Mouse (Mus musculus) liver, embryonic 13.5 days (tissue): ENCODE measurements around the gene Rpl36a. TPM values are rescaled to one million over a fixed set of nuclear protein-coding genes. Genes with fewer than 3 reads are reported as not detected.

Experiments used
- ATAC-seq: fragments of 200-750 bp; cut with Nextera tagmentation; 2 replicates; pipeline ENCODE4 v1.8.0; 2017; ENCODE audit warnings: low read depth, mild to moderate bottlenecking, moderate number of reproducible peaks, moderate library complexity
- DNase-seq: peaks from one replicate; pipeline ENCODE4 v3.0.0; 2022
- H3K27ac ChIP-seq: fragments of 300-500 bp; sonication (generic); 2 replicates; pipeline ENCODE4 v1.5.1; 2015; ENCODE audit warnings: moderate library complexity, mild to moderate bottlenecking, inconsistent platforms
- H3K27me3 ChIP-seq: fragments of 300-500 bp; sonication (generic); 2 replicates; pipeline ENCODE4 v1.6.1; 2015; ENCODE audit warnings: mild to moderate bottlenecking, inconsistent platforms
- H3K36me3 ChIP-seq: fragments of 300-500 bp; sonication (generic); 2 replicates; pipeline ENCODE4 v1.6.1; 2015; ENCODE audit warnings: mild to moderate bottlenecking, inconsistent platforms
- H3K4me1 ChIP-seq: fragments of 300-500 bp; sonication (generic); replicated peaks from 2 replicates; pipeline ENCODE4 v1.6.1; 2015; ENCODE audit warnings: inconsistent platforms
- H3K4me2 ChIP-seq: fragments of 300-500 bp; sonication (generic); 2 replicates; pipeline ENCODE4 v1.6.1; 2015; ENCODE audit warnings: inconsistent platforms, mild to moderate bottlenecking, moderate library complexity
- H3K4me3 ChIP-seq: fragments of 300-500 bp; sonication (generic); replicated peaks from 2 replicates; pipeline ENCODE4 v1.5.1; 2015; ENCODE audit warnings: mild to moderate bottlenecking, inconsistent platforms
- H3K9ac ChIP-seq: fragments of 300-500 bp; sonication (generic); 2 replicates; pipeline ENCODE4 v1.6.1; 2015; ENCODE audit warnings: mild to moderate bottlenecking, inconsistent platforms
- H3K9me3 ChIP-seq: fragments of 300-500 bp; sonication (generic); replicated peaks from 2 replicates; pipeline ENCODE4 v1.6.1; 2016; ENCODE audit warnings: inconsistent platforms
- WGBS: fragments of 180-500 bp; shearing (Covaris S2); methylation state at CpG from one replicate; pipeline ENCODE4 v1.1.7; 2015; ENCODE audit not compliant: insufficient replicate concordance; 5-methylcytosine and 5-hydroxymethylcytosine counted together
- polyA plus RNA-seq: library from polyadenylated mRNA; unstranded; fragments of >200 nt; fragmentation: Nextera tagmentation; extraction: Ambion mirVana; gene quantifications from 2 replicates; pipeline ENCODE4 v1.2.1, GENCODE M21; 2015

The Rpl36a gene
- polyA plus RNA-seq, 1 experiment from 2014 or later, result 398 TPM

GRCm38 (mm10) chrX:134600659-134601379 lies 15.4 kb downstream of the Rpl36a start, which contains the start of the genes Gla and Hnrnph2:
Gene Gla (minus strand): TSS chrX:134601125.
Gene Hnrnph2 (plus strand): TSS chrX:134601179.
- Histone ChIP-seq H3K27me3 (no peaks in the 10 kb centered on the region), H3K4me3 (peak within 1 kb of the TSS; percentile 69), H3K4me1 (peaks cover 23% of the 10 kb centered on the region), H3K4me2 (peak within 1 kb of the TSS; percentile 73), H3K36me3 (0 out of 2 replicates have a peak, but pooled peaks cover 5% of the 10 kb centered on the region), H3K9me3 (no peaks in the 10 kb centered on the region), H3K9ac (peak within 1 kb of the TSS; percentile 77), H3K27ac (peak within 1 kb of the TSS; percentile 83)
- DNase-seq (peak; percentile 79), ATAC-seq (peak; percentile 98)
- 13% methylated on average over 33 of the region's 33 CpGs for WGBS

GRCm38 (mm10) chrX:134601380-134602120 lies 16.1 kb downstream of the Rpl36a start:
- WGBS, result 12% methylated on average over 38 of the region's 43 CpGs
- Histone ChIP-seq H3K4me3 (peak overlapping the region; percentile 69), H3K27ac (peak overlapping the region; percentile 83), H3K4me1 (peaks cover 23% of the 10 kb centered on the region), H3K36me3 (0 out of 2 replicates have a peak, but pooled peaks cover 5% of the 10 kb centered on the region), H3K9ac (peak overlapping the region; percentile 77), H3K4me2 (peak overlapping the region; percentile 62), H3K27me3 (no peaks in the 10 kb centered on the region), H3K9me3 (no peaks in the 10 kb centered on the region)
- no peak for DNase-seq
- ATAC-seq, result peak; percentile 82

- 25% methylated on average over 4 of the region's 4 CpGs for WGBS
- Histone ChIP-seq H3K4me2 (no peak overlapping the region), H3K36me3 (0 out of 2 replicates have a peak, but pooled peaks cover 3% of the 10 kb centered on the region), H3K4me3 (no peak overlapping the region), H3K9ac (no peak overlapping the region), H3K4me1 (peaks cover 26% of the 10 kb centered on the region), H3K9me3 (no peaks in the 10 kb centered on the region), H3K27ac (no peak overlapping the region), H3K27me3 (no peaks in the 10 kb centered on the region)
- ATAC-seq (no peak), DNase-seq (peak; percentile 11)
These were observed 24.0 kb downstream of the Rpl36a start for GRCm38 (mm10) chrX:134609472-134609871.

- Histone ChIP-seq H3K27me3 (no peaks in the 10 kb centered on the region), H3K9ac (no peak overlapping the region), H3K27ac (no peak overlapping the region; the same call in 1 of the 2 replicates), H3K4me2 (no peak overlapping the region), H3K36me3 (0 out of 2 replicates have a peak, but pooled peaks cover 3% of the 10 kb centered on the region), H3K9me3 (no peaks in the 10 kb centered on the region), H3K4me3 (no peak overlapping the region), H3K4me1 (peaks cover 26% of the 10 kb centered on the region)
- WGBS, result 45% methylated on average over 4 of the region's 4 CpGs
- ATAC-seq (peak; percentile 81), DNase-seq (peak; percentile 17)
These were observed 25.5 kb downstream of the Rpl36a start for GRCm38 (mm10) chrX:134610984-134611383.

- ATAC-seq (peak; percentile 78), DNase-seq (peak; percentile 53)
- no peaks in the 10 kb centered on the region for H3K36me3 ChIP-seq
- no peaks in the 10 kb centered on the region for H3K9me3 ChIP-seq
- WGBS, result 13% methylated on average over 15 of the region's 15 CpGs
- peak overlapping the region; percentile 59 for H3K9ac ChIP-seq
- no peaks in the 10 kb centered on the region for H3K27me3 ChIP-seq
- H3K4me2 ChIP-seq, result peak overlapping the region; percentile 70
- H3K27ac ChIP-seq, result peak overlapping the region; percentile 66
- peak overlapping the region; percentile 52 for H3K4me3 ChIP-seq
- peaks cover 26% of the 10 kb centered on the region for H3K4me1 ChIP-seq
These were observed 27.0 kb downstream of the Rpl36a start for GRCm38 (mm10) chrX:134612285-134612959.

- H3K36me3 ChIP-seq, result no peaks in the 10 kb centered on the region
- H3K4me3 ChIP-seq, result no peak overlapping the region
- H3K9me3 ChIP-seq, result no peaks in the 10 kb centered on the region
- H3K9ac ChIP-seq, result no peak overlapping the region
- ATAC-seq, result no peak
- whole genome bisulfite sequencing, result 32% methylated on average over 2 of the region's 2 CpGs
- no peak overlapping the region for H3K27ac ChIP-seq
- H3K4me1 ChIP-seq, result peaks cover 26% of the 10 kb centered on the region
- DNase-seq, result peak; percentile 8
- H3K4me2 ChIP-seq, result no peak overlapping the region
- no peaks in the 10 kb centered on the region for H3K27me3 ChIP-seq
These were observed 28.9 kb downstream of the Rpl36a start for GRCm38 (mm10) chrX:134614306-134614705.

- Histone ChIP-seq H3K36me3 (no peaks in the 10 kb centered on the region), H3K4me3 (no peak overlapping the region), H3K4me2 (no peak overlapping the region), H3K4me1 (no peaks in the 10 kb centered on the region), H3K9ac (no peak overlapping the region), H3K27ac (no peak overlapping the region), H3K9me3 (no peaks in the 10 kb centered on the region), H3K27me3 (no peaks in the 10 kb centered on the region)
- ATAC-seq (no peak), DNase-seq (no peak)
- 60% methylated on average over 9 of the region's 9 CpGs for WGBS
These were observed 34.2 kb downstream of the Rpl36a start for GRCm38 (mm10) chrX:134619695-134620094.

- no peak overlapping the region for H3K27ac ChIP-seq
- 58% methylated on average over 8 of the region's 8 CpGs for WGBS
- H3K4me3 ChIP-seq, result no peak overlapping the region
- H3K36me3 ChIP-seq, result no peaks in the 10 kb centered on the region
- DNase-seq (no peak), ATAC-seq (no peak)
- H3K9ac ChIP-seq, result no peak overlapping the region
- H3K27me3 ChIP-seq, result no peaks in the 10 kb centered on the region
- no peaks in the 10 kb centered on the region for H3K4me1 ChIP-seq
- no peak overlapping the region for H3K4me2 ChIP-seq
- H3K9me3 ChIP-seq, result no peaks in the 10 kb centered on the region
These were observed 34.9 kb downstream of the Rpl36a start for GRCm38 (mm10) chrX:134620254-134620865.

GRCm38 (mm10) chrX:134621685-134622084 lies 36.2 kb downstream of the Rpl36a start:
- ATAC-seq, result no peak
- DNase-seq, result no peak
- 66% methylated on average over 3 of the region's 3 CpGs for WGBS

GRCm38 (mm10) chrX:134623350-134623749 lies 37.9 kb downstream of the Rpl36a start:
- no peaks in the 10 kb centered on the region for H3K27me3 ChIP-seq
- DNase-seq (no peak), ATAC-seq (no peak)
- H3K36me3 ChIP-seq, result no peaks in the 10 kb centered on the region
- WGBS, result 76% methylated on average over 4 of the region's 4 CpGs
- H3K9ac ChIP-seq, result no peak overlapping the region
- no peak overlapping the region for H3K4me3 ChIP-seq
- no peak overlapping the region for H3K27ac ChIP-seq
- H3K9me3 ChIP-seq, result no peaks in the 10 kb centered on the region
- H3K4me2 ChIP-seq, result no peak overlapping the region
- no peaks in the 10 kb centered on the region for H3K4me1 ChIP-seq

More at GRCm38 (mm10) chrX:134621685-134622084, 36.2 kb downstream of the Rpl36a start:
- Histone ChIP-seq H3K4me1 (no peaks in the 10 kb centered on the region), H3K27me3 (no peaks in the 10 kb centered on the region), H3K4me2 (no peak overlapping the region), H3K9ac (no peak overlapping the region), H3K9me3 (no peaks in the 10 kb centered on the region), H3K27ac (no peak overlapping the region), H3K36me3 (no peaks in the 10 kb centered on the region), H3K4me3 (no peak overlapping the region)

GRCm38 (mm10) chrX:134628200-134628599 lies 42.7 kb downstream of the Rpl36a start:
- DNase-seq (no peak), ATAC-seq (no peak)
- H3K9me3 ChIP-seq, result no peaks in the 10 kb centered on the region
- no peak overlapping the region for H3K4me2 ChIP-seq
- 31% methylated on average over 2 of the region's 2 CpGs for WGBS
- H3K4me1 ChIP-seq, result no peaks in the 10 kb centered on the region
- no peaks in the 10 kb centered on the region for H3K36me3 ChIP-seq
- H3K27me3 ChIP-seq, result no peaks in the 10 kb centered on the region
- H3K9ac ChIP-seq, result no peak overlapping the region
- no peak overlapping the region for H3K27ac ChIP-seq
- no peak overlapping the region for H3K4me3 ChIP-seq
